Mouse (Mus musculus) gastrocnemius, postnatal 14 days (tissue): ENCODE data around the gene Stx16. TPM values are rescaled to one million over a fixed set of nuclear protein-coding genes. Genes with fewer than 3 reads are reported as not detected.

Source experiments
- DNase-seq: peaks from one replicate; pipeline ENCODE4 v3.0.0; 2021; ENCODE audit warnings: mixed read lengths
- intact Hi-C: fragments of 180-260 bp; cut with DNase I; formaldehyde crosslinking; loops from one replicate; pipeline ENCODE4 v1.15.1; 2025; ENCODE audit warnings: low total_unique reads
- long read RNA-seq, 2 experiments: library from polyadenylated mRNA; stranded (forward); transcript quantifications; one replicate each; pipeline ENCODE4 v2.0.0; 2021
- total RNA-seq, 2 experiments: library from RNA; stranded (reverse); gene quantifications; 2 replicates each; pipeline ENCODE4 v1.2.3; 2021

Stx16 gene
- total RNA-seq: 10 to 100 TPM; 22.1 to 26.1 TPM
- long read RNA-seq, experiment 1, partial matches to known transcripts: 1 of 6 reads
- long read RNA-seq, experiment 1, other reads (novel, unspliced or antisense): 5 of 6 reads
- long read RNA-seq, experiment 2, partial matches to known transcripts: 0 of 9 reads
- long read RNA-seq, experiment 2, other reads (novel, unspliced or antisense): 9 of 9 reads

DNA sequence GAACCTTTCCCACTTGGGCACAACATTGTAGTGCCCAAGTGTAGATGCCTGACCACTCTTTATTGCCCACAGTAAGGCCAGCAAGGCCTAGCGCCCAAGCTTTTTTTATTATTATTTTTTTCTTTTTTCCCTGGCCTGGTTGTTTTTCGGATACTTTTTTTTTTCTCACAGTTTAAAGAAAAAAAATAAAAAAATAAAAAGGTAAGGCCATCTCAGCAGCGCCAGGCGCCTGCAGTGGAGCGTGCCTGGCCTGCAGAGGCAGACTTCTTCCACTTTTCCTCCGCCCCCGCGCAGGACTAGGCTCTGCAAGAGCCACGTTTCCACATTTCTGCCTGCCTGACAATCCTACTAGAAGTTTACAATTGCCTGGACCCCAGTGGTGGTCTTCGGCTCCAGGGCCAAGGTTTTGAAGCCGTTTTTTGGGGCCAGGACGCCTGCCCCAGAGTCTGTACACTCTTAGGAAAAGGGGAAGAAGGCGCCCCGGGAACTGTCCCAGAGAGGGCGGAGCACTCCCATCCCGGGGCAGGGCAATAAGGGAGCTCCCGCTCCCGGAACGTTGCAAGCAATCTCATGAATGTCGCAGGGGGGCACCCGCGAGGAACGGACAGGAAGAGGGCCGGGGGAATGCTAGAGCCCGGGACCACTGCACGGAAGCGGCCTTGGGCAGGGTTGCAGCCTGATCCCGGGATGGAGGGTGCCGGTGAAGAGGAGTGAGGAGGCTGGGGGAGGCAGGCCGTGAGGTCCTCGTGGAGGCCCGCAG, at the start of gene Stx16:
TSS of gene Stx16 (plus strand) at position 636 of the 760 bp plus-strand sequence.
- peak; percentile 93 for DNase-seq
- intact Hi-C loops: no loop called here

DNA sequence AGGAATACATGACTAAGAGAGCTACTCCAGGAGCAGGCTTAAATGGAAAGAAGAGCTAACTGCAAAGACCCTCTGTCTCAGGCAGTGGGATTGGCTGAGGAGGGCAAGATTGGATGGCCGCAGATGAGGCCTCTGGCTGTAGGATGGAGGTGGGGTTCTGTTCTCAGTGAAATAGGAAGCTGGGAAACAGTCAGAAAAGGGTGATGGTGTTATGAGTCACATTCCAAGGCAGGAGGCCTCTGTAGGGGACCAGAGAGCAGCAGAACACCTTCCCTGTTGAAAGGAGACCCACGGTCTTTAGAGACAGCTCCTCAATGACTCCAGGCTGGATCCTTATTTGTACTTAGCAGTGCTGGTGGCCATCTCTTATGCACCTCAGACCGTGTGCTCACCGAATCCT, 49.7 kb upstream of the Stx16 start:
- intact Hi-C loops: no loop called here
- DNase-seq: no peak

DNA sequence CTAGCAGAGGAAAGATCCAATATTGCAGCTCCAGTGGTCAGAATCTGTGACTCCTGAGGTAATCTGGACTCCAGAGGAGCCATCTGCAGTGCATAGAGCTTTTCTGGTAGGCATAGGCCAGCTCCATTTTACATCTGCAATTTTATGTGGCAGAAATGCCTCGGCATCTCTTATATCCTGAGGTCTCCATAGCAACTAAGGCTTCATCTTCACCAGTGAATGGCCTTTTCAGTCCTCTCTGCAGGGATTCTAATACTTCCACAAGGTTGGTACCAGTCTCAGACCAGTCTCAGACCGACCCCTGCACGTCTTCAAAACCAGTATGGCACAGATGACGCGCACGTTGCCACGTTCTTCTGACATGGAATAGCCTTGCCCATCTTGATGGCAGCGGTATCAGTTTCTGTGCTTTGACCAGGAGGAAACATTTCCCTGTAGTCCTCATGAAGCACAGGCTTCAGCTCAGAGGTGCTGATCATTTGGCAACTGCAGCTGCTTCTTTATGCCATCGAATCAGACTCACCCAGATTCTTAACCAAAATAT, 42.8 kb upstream of the Stx16 start:
- DNase-seq: no peak
- intact Hi-C loops: no loop called here

DNA sequence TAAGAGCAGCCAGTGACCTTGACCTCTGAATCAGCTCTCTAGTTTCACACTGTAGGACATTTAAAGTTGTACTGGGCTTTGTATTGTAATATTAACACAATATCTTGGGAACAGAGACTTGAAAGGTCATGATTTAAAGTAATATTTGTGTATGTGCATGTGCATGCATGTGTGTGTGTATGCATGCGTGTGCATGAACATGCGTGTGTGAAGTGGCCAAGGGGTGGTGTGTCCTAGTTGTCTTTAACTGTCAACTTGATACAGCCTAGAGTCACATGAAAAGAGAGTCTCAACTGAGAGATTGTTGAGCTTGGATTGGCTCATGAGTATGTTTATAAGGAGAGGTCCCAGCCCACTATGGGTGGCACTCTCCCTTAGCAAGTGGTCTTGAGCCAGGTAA, 28.5 kb upstream of the Stx16 start:
- intact Hi-C loops: no loop called here
- no peak for DNase-seq

DNA sequence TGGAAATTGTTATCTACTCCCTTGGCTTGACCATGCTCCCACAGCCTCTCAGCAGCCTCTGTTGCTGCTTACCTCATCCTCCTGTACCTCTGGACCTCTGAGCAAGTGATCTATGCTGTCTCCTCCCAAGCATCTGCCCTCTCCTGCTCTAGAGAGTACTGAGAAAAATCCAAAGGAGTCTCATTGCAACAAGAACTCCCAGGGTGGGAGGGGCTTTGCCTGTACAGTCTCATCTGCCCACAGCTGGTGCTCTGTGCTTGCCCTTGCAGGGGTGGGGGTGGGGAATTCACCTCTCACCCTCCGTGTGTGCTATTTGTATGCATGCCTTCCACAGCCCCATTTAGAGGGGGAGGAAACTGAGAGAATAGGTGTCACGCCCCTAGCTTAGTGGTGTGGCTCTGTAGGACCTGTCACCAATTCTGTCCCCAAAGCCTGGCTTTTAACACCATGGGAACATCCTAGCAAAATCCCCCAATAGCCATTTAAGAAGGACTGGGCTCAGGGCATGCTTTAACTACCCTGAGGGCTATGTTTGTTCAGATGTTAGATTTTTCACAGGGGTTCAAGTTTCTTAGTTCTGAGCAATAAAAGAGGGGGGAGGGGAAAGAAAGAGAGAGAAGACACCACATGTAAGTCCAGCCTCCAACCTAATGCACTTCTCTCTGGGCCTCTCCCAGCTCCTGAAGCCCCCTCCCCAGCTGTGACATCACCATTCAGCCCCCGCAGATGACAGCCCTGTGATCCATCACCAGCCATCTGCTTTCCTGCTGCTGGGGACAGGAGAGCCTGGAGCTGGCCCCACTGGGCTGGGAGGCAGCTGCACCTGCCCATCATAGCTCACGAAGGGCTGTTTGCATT, 26.4 kb upstream of the Stx16 start:
- DNase-seq: no peak
- intact Hi-C loops: no loop called here

DNA sequence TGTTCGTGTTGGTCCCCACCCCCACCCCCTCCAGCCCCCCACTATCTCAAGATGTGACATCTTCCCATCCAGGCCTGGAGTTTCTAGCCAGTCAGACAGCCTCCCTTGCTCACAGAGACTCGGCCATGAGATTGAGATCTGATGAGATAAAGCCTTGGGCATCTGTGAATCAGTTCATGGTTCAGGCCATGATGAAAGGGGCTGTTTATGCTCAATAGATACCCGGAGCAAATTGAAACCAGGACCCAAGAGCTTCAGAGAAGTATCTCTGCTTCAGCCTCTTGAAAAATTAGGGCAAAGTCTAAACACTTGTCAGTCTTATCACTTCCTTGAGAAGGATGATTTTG, 25.8 kb upstream of the Stx16 start:
- no peak for DNase-seq
- intact Hi-C loops: no loop called here

DNA sequence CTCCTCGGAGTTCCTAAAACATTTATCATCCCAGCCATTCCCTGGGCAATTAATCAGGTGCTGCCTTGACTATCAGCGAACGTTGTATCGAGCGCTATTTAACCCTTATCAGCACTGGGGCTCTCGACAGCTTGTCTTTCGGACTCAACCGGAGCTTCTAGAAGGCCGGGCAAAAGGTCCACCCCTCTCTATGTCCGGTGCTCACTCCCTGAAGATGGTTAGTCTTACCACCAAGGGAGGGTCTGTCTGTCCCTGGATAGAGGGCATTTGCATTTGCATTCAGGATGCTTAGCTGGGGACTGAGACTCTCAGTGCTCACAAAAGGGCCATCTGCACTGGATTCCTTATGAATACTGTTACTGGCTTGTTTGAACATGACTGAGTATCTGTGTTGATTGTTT, 25.0 kb upstream of the Stx16 start:
- no peak for DNase-seq
- intact Hi-C loops: no loop called here

DNA sequence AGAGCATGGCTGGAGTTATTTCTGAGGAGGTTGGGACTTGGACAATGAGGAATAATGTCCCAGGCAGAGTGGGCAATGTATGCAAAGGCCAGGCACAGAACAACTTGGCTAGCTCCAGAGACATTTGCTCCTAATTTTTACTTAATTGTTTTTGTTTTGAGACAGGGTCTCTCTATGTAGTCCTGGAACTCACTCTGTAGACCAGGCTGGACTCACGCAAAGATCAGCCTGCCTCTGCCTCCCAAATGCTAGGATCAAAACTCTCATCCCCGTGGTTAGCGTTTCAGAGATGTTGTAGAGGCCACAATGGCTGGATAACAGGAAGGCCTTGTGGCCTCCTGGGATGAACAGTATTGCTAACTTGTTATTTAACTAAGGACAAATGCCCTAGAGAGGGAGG, 21.6 kb upstream of the Stx16 start:
- DNase-seq: no peak
- intact Hi-C loops: no loop called here

DNA sequence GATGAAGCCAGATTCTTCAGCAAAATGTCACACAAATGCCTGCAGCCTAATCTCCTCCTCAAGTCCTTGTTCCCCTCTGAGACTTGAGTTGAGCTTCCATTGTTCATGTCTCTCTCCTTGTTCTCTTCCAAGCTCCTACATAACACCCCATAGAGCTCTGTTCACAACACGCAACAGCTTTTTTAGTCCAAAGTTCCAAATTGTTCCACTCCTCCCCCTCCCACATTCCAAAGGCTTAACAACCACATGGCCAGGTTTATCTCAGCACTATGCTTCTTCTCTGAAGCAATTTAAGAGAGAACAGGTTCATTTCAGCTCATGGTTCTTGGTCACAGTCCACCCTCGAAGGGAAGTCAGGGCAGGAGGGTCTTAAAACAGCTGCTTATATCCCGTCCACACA, 18.4 kb upstream of the Stx16 start:
- DNase-seq: no peak
- intact Hi-C loops: no loop called here

DNA sequence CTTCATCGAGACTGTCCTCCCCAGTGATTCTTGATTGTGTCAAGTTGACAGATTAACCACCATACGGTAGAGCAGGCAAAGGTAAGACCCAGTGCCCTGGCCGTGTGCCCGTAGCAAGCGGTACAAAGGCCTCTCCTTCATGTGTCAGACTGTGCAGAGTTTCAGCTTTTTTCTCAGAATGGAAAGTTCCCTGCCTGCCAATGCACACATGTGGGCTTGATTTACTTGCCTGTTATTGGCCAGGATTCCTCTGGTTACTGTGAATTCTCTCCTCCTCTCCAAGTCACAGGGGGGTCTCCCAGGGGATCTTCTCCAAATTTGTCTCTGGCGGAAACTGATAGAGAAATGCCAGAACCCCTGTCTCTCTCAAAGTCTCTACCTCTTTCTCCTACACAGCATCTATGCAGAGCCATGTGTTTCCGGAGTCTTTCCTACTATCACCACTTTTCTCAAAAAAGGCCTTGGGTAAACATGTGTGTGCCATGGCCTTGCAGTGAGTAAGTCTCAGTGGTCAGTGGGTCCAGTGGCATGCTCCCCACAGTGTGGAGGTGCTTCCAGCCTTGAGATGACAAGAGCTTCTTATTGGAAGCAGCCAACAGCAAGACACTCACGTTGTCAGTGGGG, 17.7 kb upstream of the Stx16 start:
- DNase-seq: peak; percentile 36
- intact Hi-C loops: no loop called here

DNA sequence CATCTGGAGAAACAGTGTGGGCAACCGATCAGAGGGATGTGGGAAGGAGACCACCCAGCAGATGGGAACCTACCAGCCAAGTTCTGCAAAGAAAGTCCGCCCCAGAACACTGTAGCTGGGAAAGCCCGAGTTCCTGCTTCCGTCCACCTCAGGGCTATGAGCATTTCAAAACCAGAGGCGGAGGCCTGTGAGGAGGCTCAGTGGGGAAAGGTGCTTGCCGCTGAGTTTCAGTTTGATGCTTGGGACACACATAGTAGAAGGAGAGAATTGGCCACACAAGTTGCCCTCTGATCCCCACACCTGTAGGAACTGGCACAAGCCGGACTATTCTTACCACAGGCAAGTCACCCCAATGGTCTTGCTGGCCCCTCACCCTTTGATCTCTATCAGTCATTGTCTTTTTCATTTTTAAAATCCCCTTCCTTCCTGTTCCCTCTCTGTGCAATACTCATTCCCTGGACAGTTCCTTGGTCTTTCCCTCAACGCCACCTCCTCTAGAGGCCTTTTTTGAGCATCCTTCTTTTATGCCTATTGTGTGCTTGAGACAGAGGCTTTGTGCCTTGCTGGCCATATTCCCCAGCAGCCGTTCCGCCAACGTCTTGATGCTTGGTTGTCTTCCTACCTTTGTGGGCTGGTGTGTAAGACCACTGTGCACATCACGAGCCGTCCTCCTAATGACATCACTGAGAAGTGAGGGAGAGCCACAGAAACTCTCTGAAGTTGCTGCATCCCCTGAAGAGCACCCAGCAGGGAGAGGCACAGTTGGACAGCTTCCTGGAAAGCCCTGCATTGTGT, 16.3 kb upstream of the Stx16 start:
- no peak for DNase-seq
- intact Hi-C loops: no loop called here

DNA sequence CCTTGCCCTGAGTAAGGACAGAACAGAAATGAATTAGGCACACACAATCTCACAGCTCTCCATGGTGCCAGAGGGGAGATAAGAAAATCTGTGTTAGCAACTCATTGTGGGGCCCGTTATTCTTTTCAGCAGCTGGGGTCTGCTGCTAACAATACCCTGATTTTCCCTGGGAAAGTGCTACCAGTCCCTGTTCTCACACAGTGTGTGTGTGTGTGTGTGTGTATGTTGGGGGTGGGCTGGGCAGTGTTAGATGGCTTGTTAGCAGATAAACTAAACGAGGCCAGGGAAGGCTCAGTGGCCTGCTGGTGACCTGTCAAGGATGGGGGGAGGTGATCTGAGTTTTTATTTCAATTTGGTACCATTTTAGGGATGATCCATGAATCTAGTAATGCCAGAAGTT, 14.9 kb upstream of the Stx16 start:
- DNase-seq: no peak
- intact Hi-C loops: no loop called here

DNA sequence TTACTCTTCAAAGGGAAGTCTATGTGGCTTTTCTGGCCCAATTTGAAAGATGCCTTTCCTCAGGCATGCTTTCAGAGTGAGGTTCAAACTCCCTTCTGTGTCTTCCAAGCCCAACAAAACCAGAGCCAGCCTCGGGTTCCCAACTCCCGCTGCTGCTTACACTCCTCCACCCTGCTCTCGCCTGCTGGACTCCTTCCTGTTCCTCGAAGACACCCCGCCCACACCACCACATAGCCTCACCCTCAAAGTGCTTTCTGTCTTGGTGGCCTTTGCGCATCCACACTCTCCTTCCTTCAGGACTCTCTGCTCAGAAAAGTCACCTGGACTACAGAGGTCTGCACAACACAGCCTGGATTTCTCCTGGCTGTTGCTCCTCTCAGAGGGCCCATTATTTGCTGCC, 13.0 kb upstream of the Stx16 start:
- intact Hi-C loops: no loop called here

DNA sequence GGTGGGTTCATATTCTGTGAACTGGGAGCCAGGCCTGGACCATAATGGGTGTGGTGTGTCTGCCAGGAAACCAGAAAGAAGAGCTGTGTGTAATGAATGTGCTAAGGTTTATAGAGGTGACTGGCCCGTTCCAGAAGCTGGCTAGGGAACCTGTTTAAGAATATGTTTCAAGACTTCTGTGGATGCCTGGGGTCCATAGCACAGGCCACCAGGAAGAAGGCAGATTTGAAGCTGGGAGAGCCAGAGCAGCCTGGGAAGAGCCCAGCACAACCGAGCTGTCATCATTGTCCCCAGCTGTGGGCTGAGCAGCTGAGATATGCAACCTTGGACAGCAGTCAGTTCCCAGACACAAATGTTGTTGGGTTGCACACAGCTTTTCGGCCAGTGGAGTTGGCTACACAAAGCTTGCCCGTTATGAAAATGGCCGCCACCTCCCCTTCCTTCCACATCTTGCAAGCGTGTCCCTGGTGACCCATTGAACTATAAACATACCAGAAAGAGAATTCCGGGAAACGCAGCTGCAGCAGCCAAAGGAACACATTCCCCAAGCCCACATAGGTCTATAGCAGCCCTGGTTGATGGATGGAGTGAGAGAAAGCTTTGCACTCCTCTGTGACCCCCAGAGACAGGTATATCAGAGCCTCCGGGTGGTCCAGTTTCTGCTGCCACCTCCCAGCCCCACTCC, 12.4 kb upstream of the Stx16 start:
- intact Hi-C loops: no loop called here
- DNase-seq: peak; percentile 41

More for the DNA sequence above, 13.0 kb upstream of the Stx16 start:
- DNase-seq: peak; percentile 63

DNA sequence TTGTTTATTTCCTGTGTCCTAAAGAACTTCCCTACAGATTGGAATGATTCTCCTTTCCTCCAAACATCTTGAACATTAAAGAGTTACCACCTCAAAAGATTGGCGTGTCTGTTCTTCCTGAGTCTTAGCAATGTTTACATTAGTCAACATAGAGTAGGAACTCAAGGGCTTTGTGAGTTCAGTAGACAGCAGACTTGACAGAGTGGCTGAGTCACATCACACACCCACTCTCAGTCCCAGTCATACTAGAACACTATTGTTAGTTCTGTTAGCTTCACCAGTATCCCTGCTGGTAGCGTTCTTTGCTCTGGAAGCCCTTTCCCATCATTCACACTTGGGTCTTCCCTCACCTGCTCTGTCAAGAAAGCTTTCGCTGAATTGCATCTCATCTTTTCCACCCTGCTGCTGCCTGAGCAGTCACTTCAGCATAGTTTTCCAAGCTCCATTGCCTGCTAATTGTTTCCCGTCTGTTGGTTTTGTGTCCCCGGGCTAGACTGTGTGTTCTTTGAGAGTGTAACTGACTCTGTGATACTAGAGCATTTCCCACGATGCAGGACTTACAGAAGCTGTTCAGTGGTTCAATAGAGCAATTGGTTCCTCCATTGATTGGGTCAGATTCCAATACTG, 8.2 kb upstream of the Stx16 start:
- no peak for DNase-seq
- intact Hi-C loops: no loop called here

DNA sequence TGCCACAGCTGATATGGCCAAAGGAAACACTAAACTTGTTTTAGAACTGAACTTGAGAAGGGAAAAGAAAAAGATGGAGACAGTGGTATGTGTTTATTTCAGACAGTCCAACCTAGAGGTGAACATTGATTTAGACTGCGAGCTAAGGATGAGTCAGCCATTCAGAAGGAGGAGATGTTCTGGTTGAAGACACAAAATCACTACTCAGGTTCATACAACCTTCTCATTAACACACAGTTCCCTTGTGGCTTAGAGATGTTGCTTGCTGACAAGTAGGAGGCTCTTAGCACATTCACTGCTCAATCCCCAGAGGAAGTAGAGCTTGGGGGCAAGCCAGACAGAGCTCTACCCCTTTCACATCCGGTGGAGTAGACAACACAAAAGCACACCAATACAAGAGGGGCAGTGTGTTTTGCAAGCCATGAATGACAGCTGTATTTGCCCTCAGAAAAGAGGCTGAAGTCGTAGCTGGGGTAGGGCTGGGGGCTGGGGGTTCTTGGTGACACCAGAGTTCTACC, 6.5 kb upstream of the Stx16 start:
- no peak for DNase-seq
- intact Hi-C loops: no loop called here

DNA sequence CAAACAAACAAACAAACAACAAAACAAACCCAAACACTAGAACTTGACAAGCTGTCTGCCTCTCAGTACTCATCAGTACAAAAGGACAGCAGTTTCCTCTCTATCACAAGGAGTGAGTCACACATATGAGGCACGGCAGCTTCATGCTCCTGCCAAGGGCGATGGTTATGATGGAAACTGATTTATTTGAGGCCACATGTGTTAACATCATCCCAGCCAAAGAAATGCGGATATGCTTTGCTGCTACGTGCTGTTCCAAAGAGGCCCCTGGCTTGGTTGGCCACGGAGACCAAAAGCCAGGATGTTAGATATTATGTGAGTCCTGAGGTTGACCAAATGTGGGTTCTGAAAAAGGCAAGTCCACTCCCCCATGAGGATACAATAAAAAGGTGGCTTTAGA, 4.7 kb upstream of the Stx16 start:
- DNase-seq: no peak
- intact Hi-C loops: no loop called here

DNA sequence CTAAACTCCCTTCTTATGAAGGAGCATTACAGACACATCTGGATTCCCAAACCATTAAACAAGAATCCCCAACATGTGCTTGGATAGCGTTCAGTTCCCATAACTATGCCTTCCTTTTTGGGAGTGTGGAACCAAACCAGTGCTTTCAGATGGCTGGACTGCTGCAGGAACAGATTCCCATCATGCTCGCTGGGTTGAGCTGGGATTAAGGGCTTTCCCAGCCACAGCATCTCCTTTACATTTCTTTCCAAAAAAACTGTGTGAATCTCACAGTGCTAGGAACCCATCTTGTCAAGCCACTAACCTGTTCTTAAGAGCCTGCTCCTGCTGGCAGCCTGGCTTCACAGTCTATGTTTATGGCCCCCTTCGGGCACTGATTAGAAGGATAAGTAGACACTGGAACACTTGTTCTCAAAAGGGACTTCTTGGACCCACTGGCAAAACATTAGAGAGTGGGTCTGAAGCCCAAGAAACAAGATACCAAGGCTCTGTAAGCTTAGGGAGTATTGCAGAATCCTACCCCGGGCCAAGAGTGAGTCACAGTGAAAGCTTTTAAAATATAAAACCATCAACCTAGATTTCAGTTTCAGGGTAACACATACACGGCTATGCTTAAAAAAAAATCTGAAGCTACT, 2.8 kb upstream of the Stx16 start:
- intact Hi-C loops: no loop called here
- peak; percentile 33 for DNase-seq
